Comparison of ENCODE assay signal across 19 mouse cellular contexts in genomic region chr1:78201251-78202010, GRCm38 (mm10). TPM values are rescaled to one million over a fixed set of nuclear protein-coding genes. Genes with fewer than 3 reads are reported as not detected.
A peak's percentile ranks its signal among the peaks of the same experiment; 100 is the strongest.
DNase-seq lines count a peak whose midpoint lies in the region; ATAC-seq and TF ChIP-seq lines count a peak whose summit lies in the region.
"Had no signal": no experiment of that assay in that cellular context is flagged by ENCODE, and none has a peak within 500 bp of the region (broad histone marks: within the 10 kb centered on the region; RNA-seq: fewer than 3 reads in every experiment).

No protein-coding gene starts in this region.

- peaks cover 10% of the 10 kb centered on the region for H3K4me1 ChIP-seq in hindbrain, embryonic 14.5 days (replicated peaks; ENCODE audit: control insufficient read depth, insufficient read depth, low read length)
- H3K4me1 ChIP-seq in midbrain, postnatal 0 days (ENCODE audit: insufficient read depth, low read length), result no peaks in the 10 kb centered on the region

- H3K9ac ChIP-seq in hindbrain, embryonic 14.5 days, result peak overlapping the region; percentile 28
- H3K9ac ChIP-seq in midbrain, postnatal 0 days (replicated peaks; ENCODE audit: low read length, poor library complexity, severe bottlenecking), result no peak overlapping the region
- H3K9ac ChIP-seq: forebrain, postnatal 0 days; liver, embryonic 13.5 days had no signal

- 3% methylated on average over 28 of the region's 28 CpGs for WGBS in hindbrain, embryonic 14.5 days
- WGBS in midbrain, postnatal 0 days, result 6% methylated on average over 28 of the region's 28 CpGs

- no peak for ATAC-seq in hindbrain, embryonic 14.5 days (ENCODE audit: low FRiP score)
- no peak for ATAC-seq in midbrain, postnatal 0 days (ENCODE audit: low FRiP score)
- no peak for ATAC-seq in CD4-positive, CD25-positive, alpha-beta regulatory T cell, adult 4 months
- ATAC-seq: forebrain, postnatal 0 days had no signal

- H3K36me3 ChIP-seq in hindbrain, embryonic 14.5 days (replicated peaks; ENCODE audit: control insufficient read depth, insufficient read depth), result no peaks in the 10 kb centered on the region
- no peaks in the 10 kb centered on the region for H3K36me3 ChIP-seq in midbrain, postnatal 0 days (ENCODE audit: insufficient read depth, low read length)
- H3K36me3 ChIP-seq: liver, embryonic 13.5 days had no signal

- TF ChIP-seq CTCF in midbrain, postnatal 0 days (IDR thresholded peaks at IDR 0.05), result no peak

- H3K4me2 ChIP-seq in hindbrain, embryonic 14.5 days (replicated peaks), result peak overlapping the region; percentile 23
- H3K4me2 ChIP-seq in midbrain, postnatal 0 days (ENCODE audit: low read depth, low read length, poor library complexity, severe bottlenecking), result peak overlapping the region; percentile 23; the same call in 1 of the 2 replicates
- H3K4me2 ChIP-seq: liver, embryonic 13.5 days had no signal

- H3K27me3 ChIP-seq in hindbrain, embryonic 14.5 days (ENCODE audit: control insufficient read depth, insufficient read depth, low read length), result peaks cover 86% of the 10 kb centered on the region
- H3K27me3 ChIP-seq in midbrain, postnatal 0 days (ENCODE audit: insufficient read depth, low read length), result peaks cover 66% of the 10 kb centered on the region
- H3K27me3 ChIP-seq: CH12.LX had no signal

- H3K4me3 ChIP-seq in hindbrain, embryonic 14.5 days (replicated peaks; ENCODE audit: low read length), result peak overlapping the region; percentile 10
- H3K4me3 ChIP-seq in midbrain, postnatal 0 days (ENCODE audit: low read depth, low read length), result no peak overlapping the region
- H3K4me3 ChIP-seq: liver, embryonic 13.5 days had no signal

- H3K9me3 ChIP-seq in hindbrain, embryonic 14.5 days (ENCODE audit: control insufficient read depth, low read length), result no peaks in the 10 kb centered on the region
- H3K9me3 ChIP-seq in midbrain, postnatal 0 days (ENCODE audit: low read length), result no peaks in the 10 kb centered on the region
- H3K9me3 ChIP-seq: liver, embryonic 13.5 days had no signal

- peak; percentile 27 for DNase-seq in ZHBTc4 (ENCODE audit: low read depth, low spot score)
- peak; percentile 46 for DNase-seq in embryo, embryonic 9.5 days (ENCODE audit: extremely low spot score)
- DNase-seq in hindbrain, embryonic 14.5 days (ENCODE audit: low spot score), result no peak
- no peak for DNase-seq in midbrain, postnatal 0 days (ENCODE audit: low spot score)
- DNase-seq in heart, postnatal 4 days, result no peak
- no peak for DNase-seq in right cerebral cortex, adult 2 months (ENCODE audit: low spot score in 2 of 2)
- DNase-seq: adrenal gland, postnatal 36 days; heart, postnatal 14 days; kidney, adult 9 months; liver, embryonic 13.5 days; lung, postnatal 14 days had no signal

- H3K27ac ChIP-seq in hindbrain, embryonic 14.5 days, result no peak overlapping the region
- H3K27ac ChIP-seq in midbrain, postnatal 0 days (ENCODE audit: low read depth, low read length), result no peak overlapping the region
- H3K27ac ChIP-seq: liver, embryonic 13.5 days had no signal

RNA-seq across cellular contexts. Expression of gene Pax3, which starts 4.5 kb away (rescaled TPM):
- polyA plus RNA-seq in hindbrain, embryonic 14.5 days (2014; fragmentation: Nextera tagmentation; extraction: Ambion mirVana), result 7.9 and 8.2 TPM in 2 replicates
- total RNA-seq in midbrain, postnatal 0 days (2014; rRNA removed), result 5.3 and 5.8 TPM in 2 replicates
- 4.4 and 4.5 TPM in 2 replicates for polyA plus RNA-seq in midbrain, postnatal 0 days (2015; fragmentation: Nextera tagmentation; extraction: Ambion mirVana)
- not detected for polyA plus RNA-seq in CD4-positive, CD25-positive, alpha-beta regulatory T cell, adult 4 months (2017; shearing (Covaris generic))
- under 1 TPM in 1 of 2 experiments, not detected in 1; 0.11 TPM for total RNA-seq in heart, postnatal 4 days (2021)
- total RNA-seq: adrenal gland, postnatal 36 days; heart, adult 18-20 months; layer of hippocampus, adult 8-10 months; left cerebral cortex, postnatal 25 days; monocyte, adult 5-6 weeks had no signal
- polyA plus RNA-seq: urinary bladder, adult 2 months had no signal

Comparison
In these comparisons a context has a peak if more than half of its experiments do, and no peak if none do; other contexts are left out.
1. DNase-seq: peak in ZHBTc4 (single experiment) and embryo, embryonic 9.5 days (single experiment); none in hindbrain, embryonic 14.5 days (single experiment), midbrain, postnatal 0 days (single experiment), heart, postnatal 4 days (single experiment) and right cerebral cortex, adult 2 months (0 of 2).